In genomic region chr19:4999445-5000140, GRCm38 (mm10) we compare ENCODE assay signal across 13 mouse cellular contexts. TPM values are rescaled to one million over a fixed set of nuclear protein-coding genes. Genes with fewer than 3 reads are reported as not detected.
A peak's percentile ranks its signal among the peaks of the same experiment; 100 is the strongest.
DNase-seq lines count a peak whose midpoint lies in the region; ATAC-seq and TF ChIP-seq lines count a peak whose summit lies in the region.
"Had no signal": no experiment of that assay in that cellular context is flagged by ENCODE, and none has a peak within 500 bp of the region (broad histone marks: within the 10 kb centered on the region; RNA-seq: fewer than 3 reads in every experiment).

No protein-coding gene starts in this region.

- 58% methylated on average over 6 of the region's 6 CpGs for WGBS in heart, embryonic 12.5 days
- 55% methylated on average over 6 of the region's 6 CpGs for WGBS in heart, adult 2 months
- 69% methylated on average over 6 of the region's 6 CpGs for WGBS in midbrain, embryonic 16.5 days
- WGBS in midbrain, embryonic 10.5 days: 77% methylated on average over 6 of the region's 6 CpGs
- 55% methylated on average over 6 of the region's 6 CpGs for WGBS in intestine, embryonic 15.5 days
- WGBS in stomach, postnatal 0 days: 53% methylated on average over 6 of the region's 6 CpGs

- H3K36me3 ChIP-seq in heart, embryonic 12.5 days: no peaks in the 10 kb centered on the region
- H3K36me3 ChIP-seq in heart, adult 2 months (ENCODE audit: control insufficient read depth, insufficient read depth, low read length): no peaks in the 10 kb centered on the region
- H3K36me3 ChIP-seq in midbrain, embryonic 16.5 days (ENCODE audit: control insufficient read depth, insufficient read depth, low read length): no peaks in the 10 kb centered on the region
- no peaks in the 10 kb centered on the region for H3K36me3 ChIP-seq in midbrain, embryonic 10.5 days
- H3K36me3 ChIP-seq in intestine, embryonic 15.5 days: no peaks in the 10 kb centered on the region
- H3K36me3 ChIP-seq in stomach, postnatal 0 days (ENCODE audit: control insufficient read depth, insufficient read depth, low read length): no peaks in the 10 kb centered on the region
- H3K36me3 ChIP-seq: forebrain, embryonic 12.5 days; liver, embryonic 13.5 days had no signal

- H3K4me3 ChIP-seq in heart, embryonic 12.5 days: no peak overlapping the region
- no peak overlapping the region for H3K4me3 ChIP-seq in heart, adult 2 months
- H3K4me3 ChIP-seq in midbrain, embryonic 16.5 days (ENCODE audit: low read depth, low read length): no peak overlapping the region
- no peak overlapping the region for H3K4me3 ChIP-seq in midbrain, embryonic 10.5 days
- H3K4me3 ChIP-seq in intestine, embryonic 15.5 days (replicated peaks): 0 out of 2 replicates have a peak overlapping the region, but pooled peaks have one; percentile 0
- no peak overlapping the region for H3K4me3 ChIP-seq in stomach, postnatal 0 days (ENCODE audit: low read depth, low read length)
- H3K4me3 ChIP-seq in gastrocnemius, adult 2 months: no peak overlapping the region
- H3K4me3 ChIP-seq: forebrain, embryonic 12.5 days; liver, embryonic 13.5 days had no signal

- no peak for TF ChIP-seq EP300 in heart, adult 2 months (IDR thresholded peaks at IDR 0.05; ENCODE audit: insufficient read depth, low read depth, low read length)
- TF ChIP-seq EP300 in stomach, postnatal 0 days (optimal IDR thresholded peaks at IDR 0.05): no peak

- H3K4me1 ChIP-seq in heart, embryonic 12.5 days (replicated peaks): peaks cover 23% of the 10 kb centered on the region
- H3K4me1 ChIP-seq in heart, adult 2 months (ENCODE audit: control insufficient read depth, insufficient read depth, low read length): no peaks in the 10 kb centered on the region
- H3K4me1 ChIP-seq in midbrain, embryonic 16.5 days (ENCODE audit: control insufficient read depth, insufficient read depth, low read length): peaks cover 28% of the 10 kb centered on the region
- peaks cover 10% of the 10 kb centered on the region for H3K4me1 ChIP-seq in midbrain, embryonic 10.5 days
- peaks cover 3% of the 10 kb centered on the region; the same call in 1 of the 2 replicates for H3K4me1 ChIP-seq in intestine, embryonic 15.5 days (replicated peaks)
- H3K4me1 ChIP-seq in stomach, postnatal 0 days (replicated peaks; ENCODE audit: control insufficient read depth, insufficient read depth): no peaks in the 10 kb centered on the region

- TF ChIP-seq CTCF in heart, adult 2 months (IDR thresholded peaks at IDR 0.05): no peak
- no peak for TF ChIP-seq CTCF in stomach, postnatal 0 days (IDR thresholded peaks at IDR 0.05; ENCODE audit: low read depth)
- TF ChIP-seq CTCF in gastrocnemius, adult 2 months (IDR thresholded peaks at IDR 0.05): no peak

- no peaks in the 10 kb centered on the region; the same call in 1 of the 2 replicates for H3K27me3 ChIP-seq in heart, embryonic 12.5 days (replicated peaks)
- H3K27me3 ChIP-seq in heart, adult 2 months (ENCODE audit: control insufficient read depth, insufficient read depth, low read length): no peaks in the 10 kb centered on the region
- H3K27me3 ChIP-seq in midbrain, embryonic 16.5 days (ENCODE audit: control insufficient read depth, insufficient read depth, low read depth, low read length): no peaks in the 10 kb centered on the region
- peaks cover 33% of the 10 kb centered on the region for H3K27me3 ChIP-seq in midbrain, embryonic 10.5 days (ENCODE audit: low read depth, poor library complexity, severe bottlenecking)
- H3K27me3 ChIP-seq in intestine, embryonic 15.5 days (replicated peaks): peaks cover 9% of the 10 kb centered on the region; the same call in 1 of the 2 replicates
- H3K27me3 ChIP-seq in stomach, postnatal 0 days (ENCODE audit: control insufficient read depth, insufficient read depth, low read length): no peaks in the 10 kb centered on the region

- H3K79me2 ChIP-seq in heart, adult 2 months (replicated peaks; ENCODE audit: control insufficient read depth, insufficient read depth, low read length): no peaks in the 10 kb centered on the region

- H3K9ac ChIP-seq in heart, embryonic 12.5 days: no peak overlapping the region
- H3K9ac ChIP-seq in heart, adult 2 months (ENCODE audit: low read depth, low read length): no peak overlapping the region
- H3K9ac ChIP-seq in midbrain, embryonic 16.5 days (ENCODE audit: low read depth, low read length): no peak overlapping the region
- H3K9ac ChIP-seq in intestine, embryonic 15.5 days: no peak overlapping the region
- H3K9ac ChIP-seq in stomach, postnatal 0 days (ENCODE audit: low read length): no peak overlapping the region
- H3K9ac ChIP-seq: forebrain, embryonic 12.5 days; liver, embryonic 13.5 days had no signal

- H3K9me3 ChIP-seq in heart, embryonic 12.5 days (replicated peaks): no peaks in the 10 kb centered on the region
- no peaks in the 10 kb centered on the region for H3K9me3 ChIP-seq in midbrain, embryonic 16.5 days (replicated peaks; ENCODE audit: control insufficient read depth, low read length, poor library complexity, severe bottlenecking)
- no peaks in the 10 kb centered on the region for H3K9me3 ChIP-seq in midbrain, embryonic 10.5 days (replicated peaks)
- H3K9me3 ChIP-seq in intestine, embryonic 15.5 days: no peaks in the 10 kb centered on the region
- H3K9me3 ChIP-seq in stomach, postnatal 0 days (ENCODE audit: control insufficient read depth, low read length): no peaks in the 10 kb centered on the region
- H3K9me3 ChIP-seq: forebrain, embryonic 12.5 days; liver, embryonic 13.5 days had no signal

- DNase-seq in heart, adult 2 months: no peak
- DNase-seq in midbrain, embryonic 10.5 days (ENCODE audit: low spot score): no peak
- no peak for DNase-seq in stomach, postnatal 0 days (ENCODE audit: low spot score)
- DNase-seq in gastrocnemius, adult 2 months: no peak
- DNase-seq: embryo, embryonic 11 days; heart, postnatal 36 days; kidney, postnatal 36 days; liver, embryonic 13.5 days; thymus, postnatal 25 days had no signal

- intact Hi-C loops in heart, adult 2 months (cut with DNase I): loop anchor here (10.0 kb wide), 1 partner anchor 245 kb away; the partner anchor contains the start of gene Rbm4b
- intact Hi-C loops in gastrocnemius, adult 2 months (cut with DNase I): no loop called here

- no peak for ATAC-seq in heart, embryonic 12.5 days (ENCODE audit: insufficient number of reproducible peaks, low FRiP score)
- no peak for ATAC-seq in midbrain, embryonic 16.5 days
- no peak for ATAC-seq in intestine, embryonic 15.5 days
- no peak for ATAC-seq in stomach, postnatal 0 days (ENCODE audit: low FRiP score, low TSS enrichment)

- H3K4me2 ChIP-seq in heart, embryonic 12.5 days: peak overlapping the region; percentile 31
- H3K4me2 ChIP-seq in midbrain, embryonic 16.5 days (ENCODE audit: low read length): peak overlapping the region; percentile 38
- H3K4me2 ChIP-seq in intestine, embryonic 15.5 days (replicated peaks): peak overlapping the region; percentile 26
- peak overlapping the region; percentile 12 for H3K4me2 ChIP-seq in stomach, postnatal 0 days (replicated peaks; ENCODE audit: low read depth)
- H3K4me2 ChIP-seq: forebrain, embryonic 12.5 days; liver, embryonic 13.5 days had no signal

- no peak overlapping the region for H3K27ac ChIP-seq in heart, embryonic 12.5 days (ENCODE audit: poor library complexity, severe bottlenecking)
- no peak overlapping the region for H3K27ac ChIP-seq in heart, adult 2 months
- no peak overlapping the region for H3K27ac ChIP-seq in midbrain, embryonic 16.5 days (ENCODE audit: low read length)
- H3K27ac ChIP-seq in midbrain, embryonic 10.5 days (replicated peaks): no peak overlapping the region
- no peak overlapping the region for H3K27ac ChIP-seq in intestine, embryonic 15.5 days
- H3K27ac ChIP-seq in stomach, postnatal 0 days (replicated peaks): no peak overlapping the region; the same call in 1 of the 2 replicates
- H3K27ac ChIP-seq in gastrocnemius, adult 2 months: no peak overlapping the region
- H3K27ac ChIP-seq: forebrain, embryonic 12.5 days; liver, embryonic 13.5 days had no signal

- no peak for TF ChIP-seq POLR2A in heart, adult 2 months (IDR thresholded peaks at IDR 0.05; ENCODE audit: insufficient read depth, low read depth, low read length)

RNA-seq across cellular contexts. Expression of gene Npas4, which starts 9.5 kb away (rescaled TPM):
- polyA plus RNA-seq in heart, embryonic 12.5 days (2016; fragmentation: Nextera tagmentation; extraction: Ambion mirVana): 0.08 and 0.13 TPM in 2 replicates
- total RNA-seq in heart, adult 2 months (2021): not detected
- polyA plus RNA-seq in heart, adult 2 months (2012; rRNA removed): 0.41 and 0.62 TPM in 2 replicates
- polyA plus RNA-seq in midbrain, embryonic 16.5 days (2015; fragmentation: Nextera tagmentation; extraction: Ambion mirVana): 0.58 and 0.82 TPM in 2 replicates
- not detected in 2 replicates for polyA plus RNA-seq in midbrain, embryonic 10.5 days (2016; fragmentation: Nextera tagmentation; extraction: Ambion mirVana)
- polyA plus RNA-seq in intestine, embryonic 15.5 days (2015; fragmentation: Nextera tagmentation; extraction: Ambion mirVana): 0.21 and 0.24 TPM in 2 replicates
- 0.08 and 0.12 TPM in 2 replicates for polyA plus RNA-seq in stomach, postnatal 0 days (2015; fragmentation: Nextera tagmentation; extraction: Ambion mirVana)
- total RNA-seq in gastrocnemius, adult 2 months (2021): under 1 TPM in 1 of 2 experiments, not detected in 1; 0.13 TPM
- total RNA-seq: heart, postnatal 36 days had no signal
- polyA plus RNA-seq: liver, embryonic 13.5 days had no signal

RNA-seq across cellular contexts. Expression of gene Slc29a2, which starts 24.1 kb away (rescaled TPM):
- 8.7 and 9.9 TPM in 2 replicates for polyA plus RNA-seq in heart, embryonic 12.5 days (2016; fragmentation: Nextera tagmentation; extraction: Ambion mirVana)
- total RNA-seq in heart, adult 2 months (2021): 10 to 100 TPM; 10.8 to 11.4 TPM
- 35.7 and 42.8 TPM in 2 replicates for polyA plus RNA-seq in heart, adult 2 months (2012; rRNA removed)
- polyA plus RNA-seq in midbrain, embryonic 16.5 days (2015; fragmentation: Nextera tagmentation; extraction: Ambion mirVana): 12.1 and 16.0 TPM in 2 replicates
- 7.4 and 8.6 TPM in 2 replicates for polyA plus RNA-seq in midbrain, embryonic 10.5 days (2016; fragmentation: Nextera tagmentation; extraction: Ambion mirVana)
- polyA plus RNA-seq in intestine, embryonic 15.5 days (2015; fragmentation: Nextera tagmentation; extraction: Ambion mirVana): 4.6 and 4.9 TPM in 2 replicates
- 1.7 and 1.8 TPM in 2 replicates for polyA plus RNA-seq in stomach, postnatal 0 days (2015; fragmentation: Nextera tagmentation; extraction: Ambion mirVana)
- total RNA-seq in gastrocnemius, adult 2 months (2021): 1 to 10 TPM; 6.0 to 8.6 TPM

RNA-seq across cellular contexts. Expression of gene Mrpl11, which starts 37.6 kb away (rescaled TPM):
- polyA plus RNA-seq in heart, embryonic 12.5 days (2016; fragmentation: Nextera tagmentation; extraction: Ambion mirVana): 104 and 110 TPM in 2 replicates
- total RNA-seq in heart, adult 2 months (2021): 10 to 100 TPM; 61.0 to 67.4 TPM
- 45.2 and 48.5 TPM in 2 replicates for polyA plus RNA-seq in heart, adult 2 months (2012; rRNA removed)
- 101 and 107 TPM in 2 replicates for polyA plus RNA-seq in midbrain, embryonic 16.5 days (2015; fragmentation: Nextera tagmentation; extraction: Ambion mirVana)
- 156 and 163 TPM in 2 replicates for polyA plus RNA-seq in midbrain, embryonic 10.5 days (2016; fragmentation: Nextera tagmentation; extraction: Ambion mirVana)
- 102 and 116 TPM in 2 replicates for polyA plus RNA-seq in intestine, embryonic 15.5 days (2015; fragmentation: Nextera tagmentation; extraction: Ambion mirVana)
- polyA plus RNA-seq in stomach, postnatal 0 days (2015; fragmentation: Nextera tagmentation; extraction: Ambion mirVana): 67.9 and 78.0 TPM in 2 replicates
- 10 to 100 TPM; 59.3 to 64.5 TPM for total RNA-seq in gastrocnemius, adult 2 months (2021)

RNA-seq across cellular contexts. Expression of gene B4gat1, which starts 39.0 kb away (rescaled TPM):
- polyA plus RNA-seq in heart, embryonic 12.5 days (2016; fragmentation: Nextera tagmentation; extraction: Ambion mirVana): 48.2 and 49.1 TPM in 2 replicates
- total RNA-seq in heart, adult 2 months (2021): 10 to 100 TPM; 43.2 to 43.8 TPM
- 43.2 and 48.8 TPM in 2 replicates for polyA plus RNA-seq in heart, adult 2 months (2012; rRNA removed)
- polyA plus RNA-seq in midbrain, embryonic 16.5 days (2015; fragmentation: Nextera tagmentation; extraction: Ambion mirVana): 82.9 and 102 TPM in 2 replicates
- polyA plus RNA-seq in midbrain, embryonic 10.5 days (2016; fragmentation: Nextera tagmentation; extraction: Ambion mirVana): 39.4 and 42.1 TPM in 2 replicates
- 36.1 and 36.2 TPM in 2 replicates for polyA plus RNA-seq in intestine, embryonic 15.5 days (2015; fragmentation: Nextera tagmentation; extraction: Ambion mirVana)
- polyA plus RNA-seq in stomach, postnatal 0 days (2015; fragmentation: Nextera tagmentation; extraction: Ambion mirVana): 22.3 and 23.6 TPM in 2 replicates
- total RNA-seq in gastrocnemius, adult 2 months (2021): 10 to 100 TPM; 20.0 to 22.4 TPM

RNA-seq across cellular contexts. Expression of gene AC124502.3, which starts 39.1 kb away (rescaled TPM):
- 1.6 and 2.0 TPM in 2 replicates for polyA plus RNA-seq in heart, embryonic 12.5 days (2016; fragmentation: Nextera tagmentation; extraction: Ambion mirVana)
- 1 to 10 TPM; 1.3 to 2.3 TPM for total RNA-seq in heart, adult 2 months (2021)
- 0.08 and 0.15 TPM in 2 replicates for polyA plus RNA-seq in heart, adult 2 months (2012; rRNA removed)
- 2.9 and 4.2 TPM in 2 replicates for polyA plus RNA-seq in midbrain, embryonic 16.5 days (2015; fragmentation: Nextera tagmentation; extraction: Ambion mirVana)
- 2.2 and 4.4 TPM in 2 replicates for polyA plus RNA-seq in midbrain, embryonic 10.5 days (2016; fragmentation: Nextera tagmentation; extraction: Ambion mirVana)
- 2.4 and 2.8 TPM in 2 replicates for polyA plus RNA-seq in intestine, embryonic 15.5 days (2015; fragmentation: Nextera tagmentation; extraction: Ambion mirVana)
- 0.24 and 1.1 TPM in 2 replicates for polyA plus RNA-seq in stomach, postnatal 0 days (2015; fragmentation: Nextera tagmentation; extraction: Ambion mirVana)
- total RNA-seq in gastrocnemius, adult 2 months (2021): under 1 TPM; 0.46 to 0.59 TPM
